Comparison of ENCODE assay signal across 8 mouse cellular contexts in genomic region chr6:47787941-47788736, GRCm38 (mm10). TPM values are rescaled to one million over a fixed set of nuclear protein-coding genes. Genes with fewer than 3 reads are reported as not detected.
DNase-seq lines count a peak whose midpoint lies in the region; ATAC-seq and TF ChIP-seq lines count a peak whose summit lies in the region.

No protein-coding gene starts in this region.

- WGBS in heart, embryonic 10.5 days, result 1% methylated on average over 18 of the region's 18 CpGs
- 1% methylated on average over 18 of the region's 18 CpGs for WGBS in kidney, embryonic 14.5 days
- under 1% methylated on average over 18 of the region's 18 CpGs for WGBS in limb, embryonic 15.5 days
- WGBS in midbrain, postnatal 0 days, result 1% methylated on average over 18 of the region's 18 CpGs

- peak overlapping the region; percentile 51 for H3K4me2 ChIP-seq in kidney, embryonic 14.5 days (replicated peaks; ENCODE audit: low read depth, low read length)
- H3K4me2 ChIP-seq in limb, embryonic 15.5 days, result peak overlapping the region; percentile 53
- H3K4me2 ChIP-seq in midbrain, postnatal 0 days (ENCODE audit: low read depth, low read length, poor library complexity, severe bottlenecking), result peak overlapping the region; percentile 59

- peak; percentile 55; the same call in 1 of the 2 replicates for TF ChIP-seq POLR2A in bone marrow macrophage, adult 2 months (IDR thresholded peaks at IDR 0.05; ENCODE audit: borderline replicate concordance, low read depth, low read length)
- peak; percentile 96 for TF ChIP-seq POLR2A in embryonic fibroblast, embryonic 13.5 days (IDR thresholded peaks at IDR 0.05; ENCODE audit: low read depth, low read length)

- TF ChIP-seq CTCF in bone marrow macrophage, adult 2 months (IDR thresholded peaks at IDR 0.05; ENCODE audit: low read depth, low read length), result no peak
- no peak for TF ChIP-seq CTCF in embryonic fibroblast, embryonic 13.5 days (IDR thresholded peaks at IDR 0.05; ENCODE audit: borderline replicate concordance, insufficient read depth, low read length)
- no peak for TF ChIP-seq CTCF in midbrain, postnatal 0 days (IDR thresholded peaks at IDR 0.05)

- no peaks in the 10 kb centered on the region for H3K36me3 ChIP-seq in heart, embryonic 10.5 days
- H3K36me3 ChIP-seq in kidney, embryonic 14.5 days (ENCODE audit: control insufficient read depth, insufficient read depth, low read length), result no peaks in the 10 kb centered on the region
- no peaks in the 10 kb centered on the region for H3K36me3 ChIP-seq in limb, embryonic 15.5 days
- H3K36me3 ChIP-seq in midbrain, postnatal 0 days (ENCODE audit: insufficient read depth, low read length), result no peaks in the 10 kb centered on the region

- H3K4me3 ChIP-seq in bone marrow macrophage, adult 2 months (ENCODE audit: insufficient read depth, low read length), result peak overlapping the region; percentile 75
- peak overlapping the region; percentile 34 for H3K4me3 ChIP-seq in embryonic fibroblast, embryonic 13.5 days (ENCODE audit: insufficient read depth, low read length)
- peak overlapping the region; percentile 70 for H3K4me3 ChIP-seq in heart, embryonic 10.5 days
- H3K4me3 ChIP-seq in kidney, embryonic 14.5 days (ENCODE audit: low read length), result peak overlapping the region; percentile 48
- H3K4me3 ChIP-seq in limb, embryonic 15.5 days, result peak overlapping the region; percentile 48
- peak overlapping the region; percentile 41 for H3K4me3 ChIP-seq in midbrain, postnatal 0 days (ENCODE audit: low read depth, low read length)

- peak overlapping the region; percentile 97 for H3K27ac ChIP-seq in bone marrow macrophage, adult 2 months (ENCODE audit: insufficient read depth, low read depth, low read length)
- H3K27ac ChIP-seq in embryonic fibroblast, embryonic 13.5 days (ENCODE audit: insufficient read depth, low read length), result peak overlapping the region; percentile 89
- peak overlapping the region; percentile 94 for H3K27ac ChIP-seq in heart, embryonic 10.5 days
- peak overlapping the region; percentile 97 for H3K27ac ChIP-seq in kidney, embryonic 14.5 days (ENCODE audit: low read depth, low read length)
- H3K27ac ChIP-seq in limb, embryonic 15.5 days, result peak overlapping the region; percentile 93
- peak overlapping the region; percentile 94 for H3K27ac ChIP-seq in midbrain, postnatal 0 days (ENCODE audit: low read depth, low read length)

- peaks cover 37% of the 10 kb centered on the region for H3K4me1 ChIP-seq in bone marrow macrophage, adult 2 months (ENCODE audit: control insufficient read depth, insufficient read depth, low read length)
- peaks cover 4% of the 10 kb centered on the region for H3K4me1 ChIP-seq in embryonic fibroblast, embryonic 13.5 days (ENCODE audit: control insufficient read depth, insufficient read depth, low read length)
- H3K4me1 ChIP-seq in heart, embryonic 10.5 days, result peaks cover 8% of the 10 kb centered on the region
- peaks cover 5% of the 10 kb centered on the region; the same call in 1 of the 2 replicates for H3K4me1 ChIP-seq in kidney, embryonic 14.5 days (ENCODE audit: control insufficient read depth, insufficient read depth, low read length)
- H3K4me1 ChIP-seq in limb, embryonic 15.5 days, result no peaks in the 10 kb centered on the region
- H3K4me1 ChIP-seq in midbrain, postnatal 0 days (ENCODE audit: insufficient read depth, low read length), result no peaks in the 10 kb centered on the region

- H3K9me3 ChIP-seq in heart, embryonic 10.5 days, result no peaks in the 10 kb centered on the region
- no peaks in the 10 kb centered on the region for H3K9me3 ChIP-seq in kidney, embryonic 14.5 days (ENCODE audit: control insufficient read depth, low read length)
- H3K9me3 ChIP-seq in limb, embryonic 15.5 days, result no peaks in the 10 kb centered on the region
- H3K9me3 ChIP-seq in midbrain, postnatal 0 days (ENCODE audit: low read length), result no peaks in the 10 kb centered on the region

- DNase-seq in A20 (ENCODE audit: low read depth, low spot score), result peak; percentile 94
- DNase-seq in heart, embryonic 10.5 days (ENCODE audit: low spot score), result peak; percentile 91
- DNase-seq in midbrain, postnatal 0 days (ENCODE audit: low spot score), result peak; percentile 94
- DNase-seq in spleen, postnatal 10 days (ENCODE audit: low spot score in 2 of 2), result peak; percentile 63 to 72

- H3K9ac ChIP-seq in kidney, embryonic 14.5 days (ENCODE audit: low read depth, low read length), result peak overlapping the region; percentile 71
- peak overlapping the region; percentile 43 for H3K9ac ChIP-seq in limb, embryonic 15.5 days
- peak overlapping the region; percentile 68 for H3K9ac ChIP-seq in midbrain, postnatal 0 days (replicated peaks; ENCODE audit: low read length, poor library complexity, severe bottlenecking)

- H3K27me3 ChIP-seq in heart, embryonic 10.5 days (ENCODE audit: insufficient read depth, poor library complexity, severe bottlenecking), result no peaks in the 10 kb centered on the region
- no peaks in the 10 kb centered on the region for H3K27me3 ChIP-seq in kidney, embryonic 14.5 days (ENCODE audit: control insufficient read depth, insufficient read depth, low read length)
- no peaks in the 10 kb centered on the region for H3K27me3 ChIP-seq in limb, embryonic 15.5 days
- H3K27me3 ChIP-seq in midbrain, postnatal 0 days (ENCODE audit: insufficient read depth, low read length), result no peaks in the 10 kb centered on the region

- peak; percentile 96 for ATAC-seq in kidney, embryonic 14.5 days (ENCODE audit: low FRiP score, low TSS enrichment)
- ATAC-seq in limb, embryonic 15.5 days (ENCODE audit: insufficient number of reproducible peaks, low FRiP score, low TSS enrichment, low read depth), result peak; percentile 84
- peak; percentile 92 for ATAC-seq in midbrain, postnatal 0 days (ENCODE audit: low FRiP score)

RNA-seq across cellular contexts. Expression of gene Pdia4, which starts 25.1 kb away (rescaled TPM):
- 64.4 and 79.0 TPM in 2 replicates for polyA plus RNA-seq in bone marrow macrophage, adult 2 months (2012; ENCODE audit: insufficient read depth, insufficient read length, missing spikeins)
- polyA plus RNA-seq in embryonic fibroblast, embryonic 13.5 days (2011; ENCODE audit: insufficient read length, low read depth, missing spikeins), result 324 and 337 TPM in 2 replicates
- polyA plus RNA-seq in heart, embryonic 10.5 days (2016; fragmentation: Nextera tagmentation; extraction: Ambion mirVana), result 232 and 268 TPM in 2 replicates
- 228 and 351 TPM in 2 replicates for polyA plus RNA-seq in kidney, embryonic 14.5 days (2014; fragmentation: Nextera tagmentation; extraction: Ambion mirVana)
- polyA plus RNA-seq in limb, embryonic 15.5 days (2015; fragmentation: Nextera tagmentation; extraction: Ambion mirVana), result 277 and 292 TPM in 2 replicates
- 92.7 and 94.7 TPM in 2 replicates for total RNA-seq in midbrain, postnatal 0 days (2014; rRNA removed)
- 72.6 and 81.6 TPM in 2 replicates for polyA plus RNA-seq in midbrain, postnatal 0 days (2015; fragmentation: Nextera tagmentation; extraction: Ambion mirVana)

RNA-seq across cellular contexts. Expression of gene Zfp786, which starts 42.5 kb away (rescaled TPM):
- 0.33 TPM in 1 of 2 replicates, not detected in the other for polyA plus RNA-seq in bone marrow macrophage, adult 2 months (2012; ENCODE audit: insufficient read depth, insufficient read length, missing spikeins)
- polyA plus RNA-seq in embryonic fibroblast, embryonic 13.5 days (2011; ENCODE audit: insufficient read length, low read depth, missing spikeins), result 0.60 and 0.72 TPM in 2 replicates
- polyA plus RNA-seq in heart, embryonic 10.5 days (2016; fragmentation: Nextera tagmentation; extraction: Ambion mirVana), result 1.2 and 3.5 TPM in 2 replicates
- polyA plus RNA-seq in kidney, embryonic 14.5 days (2014; fragmentation: Nextera tagmentation; extraction: Ambion mirVana), result 2.1 and 3.1 TPM in 2 replicates
- polyA plus RNA-seq in limb, embryonic 15.5 days (2015; fragmentation: Nextera tagmentation; extraction: Ambion mirVana), result 2.5 and 3.6 TPM in 2 replicates
- total RNA-seq in midbrain, postnatal 0 days (2014; rRNA removed), result 16.8 and 18.1 TPM in 2 replicates
- 6.5 and 7.7 TPM in 2 replicates for polyA plus RNA-seq in midbrain, postnatal 0 days (2015; fragmentation: Nextera tagmentation; extraction: Ambion mirVana)

RNA-seq across cellular contexts. Expression of gene Zfp398, which starts 47.3 kb away (rescaled TPM):
- polyA plus RNA-seq in bone marrow macrophage, adult 2 months (2012; ENCODE audit: insufficient read depth, insufficient read length, missing spikeins), result 4.7 and 6.4 TPM in 2 replicates
- polyA plus RNA-seq in embryonic fibroblast, embryonic 13.5 days (2011; ENCODE audit: insufficient read length, low read depth, missing spikeins), result 6.4 and 8.1 TPM in 2 replicates
- 4.7 and 5.4 TPM in 2 replicates for polyA plus RNA-seq in heart, embryonic 10.5 days (2016; fragmentation: Nextera tagmentation; extraction: Ambion mirVana)
- polyA plus RNA-seq in kidney, embryonic 14.5 days (2014; fragmentation: Nextera tagmentation; extraction: Ambion mirVana), result 8.6 and 11.6 TPM in 2 replicates
- polyA plus RNA-seq in limb, embryonic 15.5 days (2015; fragmentation: Nextera tagmentation; extraction: Ambion mirVana), result 11.0 and 12.0 TPM in 2 replicates
- 30.6 and 32.1 TPM in 2 replicates for total RNA-seq in midbrain, postnatal 0 days (2014; rRNA removed)
- 11.9 and 14.3 TPM in 2 replicates for polyA plus RNA-seq in midbrain, postnatal 0 days (2015; fragmentation: Nextera tagmentation; extraction: Ambion mirVana)

Comparison
In these comparisons a context has a peak if more than half of its experiments do, and no peak if none do; other contexts are left out.
1. Peak in every context shown above with its lines: DNase-seq, ATAC-seq, H3K4me3 ChIP-seq and H3K27ac ChIP-seq.